Mouse (Mus musculus): ENCODE measurements around the gene Ifitm10. TPM values are rescaled to one million over a fixed set of nuclear protein-coding genes. Genes with fewer than 3 reads are reported as not detected.
"Not testable (repeated sequence)": the region's sequence is repeated elsewhere in the genome, so short reads cannot be mapped to it uniquely, and the experiment has no call there.

Ifitm10 gene
- total and polyA plus RNA-seq, 2 experiments from 2014 or later = 3.9 to 4.0 TPM

- DNase-seq (ENCODE audit: low spot score) = peak; percentile 53
- H3K4me2 ChIP-seq (ENCODE audit: low read depth, low read length); H3K27ac ChIP-seq (ENCODE audit: low read depth); H3K4me1 ChIP-seq (ENCODE audit: control insufficient read depth, insufficient read depth); H3K4me3 ChIP-seq (ENCODE audit: low read depth, low read length); H3K27me3 ChIP-seq (ENCODE audit: control insufficient read depth, insufficient read depth, low read length); H3K36me3 ChIP-seq (replicated peaks; ENCODE audit: control insufficient read depth, insufficient read depth, low read length); ATAC-seq (ENCODE audit: insufficient read depth, low read depth); H3K9ac ChIP-seq (replicated peaks; ENCODE audit: low read depth, low read length); H3K9me3 ChIP-seq (replicated peaks; ENCODE audit: control insufficient read depth, low read length): not testable (repeated sequence)
- WGBS = 3% methylated on average over 3 of the region's 3 CpGs
- peak; percentile 66 for TF ChIP-seq CTCF (IDR thresholded peaks at IDR 0.05; ENCODE audit: low read depth)
Observed at GRCm38 (mm10) chr7:142278183-142278582, 95.4 kb downstream of the Ifitm10 start.

Other genes starting within 250 kb of the Ifitm10 start
- gene Gm39115, start 237.7 kb downstream of the Ifitm10 start, total RNA-seq (2014; rRNA removed; ENCODE audit: low replicate concordance) = not detected in 2 replicates
- gene Gm39115, start 237.7 kb downstream of the Ifitm10 start, polyA plus RNA-seq (2015; fragmentation: Nextera tagmentation; extraction: Ambion mirVana) = not detected in 2 replicates
- not detected in 2 replicates for gene Gm45337, start 229.1 kb downstream of the Ifitm10 start, total RNA-seq (2014; rRNA removed; ENCODE audit: low replicate concordance)
- not detected in 2 replicates for gene Gm45337, start 229.1 kb downstream of the Ifitm10 start, polyA plus RNA-seq (2015; fragmentation: Nextera tagmentation; extraction: Ambion mirVana)
- not detected in 2 replicates for gene Gm29735, start 216.6 kb downstream of the Ifitm10 start, total RNA-seq (2014; rRNA removed; ENCODE audit: low replicate concordance)
- not detected in 2 replicates for gene Gm29735, start 216.6 kb downstream of the Ifitm10 start, polyA plus RNA-seq (2015; fragmentation: Nextera tagmentation; extraction: Ambion mirVana)
- not detected in 2 replicates for gene Gm4553, start 208.0 kb downstream of the Ifitm10 start, total RNA-seq (2014; rRNA removed; ENCODE audit: low replicate concordance)
- gene Gm4553, start 208.0 kb downstream of the Ifitm10 start, polyA plus RNA-seq (2015; fragmentation: Nextera tagmentation; extraction: Ambion mirVana) = not detected in 2 replicates
- not detected in 2 replicates for gene Krtap5-2, start 197.7 kb downstream of the Ifitm10 start, total RNA-seq (2014; rRNA removed; ENCODE audit: low replicate concordance)
- not detected in 2 replicates for gene Krtap5-2, start 197.7 kb downstream of the Ifitm10 start, polyA plus RNA-seq (2015; fragmentation: Nextera tagmentation; extraction: Ambion mirVana)
- not detected in 2 replicates for gene Gm10153, start 183.4 kb downstream of the Ifitm10 start, total RNA-seq (2014; rRNA removed; ENCODE audit: low replicate concordance)
- not detected in 2 replicates for gene Gm10153, start 183.4 kb downstream of the Ifitm10 start, polyA plus RNA-seq (2015; fragmentation: Nextera tagmentation; extraction: Ambion mirVana)
- not detected in 2 replicates for gene Krtap5-3, start 172.4 kb downstream of the Ifitm10 start, total RNA-seq (2014; rRNA removed; ENCODE audit: low replicate concordance)
- gene Krtap5-3, start 172.4 kb downstream of the Ifitm10 start, polyA plus RNA-seq (2015; fragmentation: Nextera tagmentation; extraction: Ambion mirVana) = not detected in 2 replicates
- gene Gm7579, start 161.9 kb downstream of the Ifitm10 start, total RNA-seq (2014; rRNA removed; ENCODE audit: low replicate concordance) = not detected in 2 replicates
- gene Gm7579, start 161.9 kb downstream of the Ifitm10 start, polyA plus RNA-seq (2015; fragmentation: Nextera tagmentation; extraction: Ambion mirVana) = not detected in 2 replicates
- gene Krtap5-5, start 143.8 kb downstream of the Ifitm10 start, total RNA-seq (2014; rRNA removed; ENCODE audit: low replicate concordance) = not detected in 2 replicates
- gene Krtap5-5, start 143.8 kb downstream of the Ifitm10 start, polyA plus RNA-seq (2015; fragmentation: Nextera tagmentation; extraction: Ambion mirVana) = not detected in 2 replicates
- not detected in 2 replicates for gene Gm40460, start 132.7 kb downstream of the Ifitm10 start, total RNA-seq (2014; rRNA removed; ENCODE audit: low replicate concordance)
- not detected in 2 replicates for gene Gm40460, start 132.7 kb downstream of the Ifitm10 start, polyA plus RNA-seq (2015; fragmentation: Nextera tagmentation; extraction: Ambion mirVana)
- gene Gm2431, start 115.4 kb downstream of the Ifitm10 start, total RNA-seq (2014; rRNA removed; ENCODE audit: low replicate concordance) = not detected in 2 replicates
- not detected in 2 replicates for gene Gm2431, start 115.4 kb downstream of the Ifitm10 start, polyA plus RNA-seq (2015; fragmentation: Nextera tagmentation; extraction: Ambion mirVana)
- gene Gm4559, start 99.4 kb downstream of the Ifitm10 start, total RNA-seq (2014; rRNA removed; ENCODE audit: low replicate concordance) = not detected in 2 replicates
- not detected in 2 replicates for gene Gm4559, start 99.4 kb downstream of the Ifitm10 start, polyA plus RNA-seq (2015; fragmentation: Nextera tagmentation; extraction: Ambion mirVana)
- gene Krtap5-1, start 76.6 kb downstream of the Ifitm10 start, total RNA-seq (2014; rRNA removed; ENCODE audit: low replicate concordance) = not detected in 2 replicates
- not detected in 2 replicates for gene Krtap5-1, start 76.6 kb downstream of the Ifitm10 start, polyA plus RNA-seq (2015; fragmentation: Nextera tagmentation; extraction: Ambion mirVana)
- gene Krtap5-4, start 70.2 kb downstream of the Ifitm10 start, total RNA-seq (2014; rRNA removed; ENCODE audit: low replicate concordance) = not detected in 2 replicates
- not detected in 2 replicates for gene Krtap5-4, start 70.2 kb downstream of the Ifitm10 start, polyA plus RNA-seq (2015; fragmentation: Nextera tagmentation; extraction: Ambion mirVana)
- not detected in 2 replicates for gene Gm49369, start 8.9 kb upstream of the Ifitm10 start, total RNA-seq (2014; rRNA removed; ENCODE audit: low replicate concordance)
- 0.85 TPM in 1 of 2 replicates, not detected in the other for gene Gm49369, start 8.9 kb upstream of the Ifitm10 start, polyA plus RNA-seq (2015; fragmentation: Nextera tagmentation; extraction: Ambion mirVana)
- gene Ctsd, start 14.3 kb upstream of the Ifitm10 start, total RNA-seq (2014; rRNA removed; ENCODE audit: low replicate concordance) = 1,049 and 1,105 TPM in 2 replicates
- 484 and 489 TPM in 2 replicates for gene Ctsd, start 14.3 kb upstream of the Ifitm10 start, polyA plus RNA-seq (2015; fragmentation: Nextera tagmentation; extraction: Ambion mirVana)
- gene Syt8, start 61.1 kb upstream of the Ifitm10 start, total RNA-seq (2014; rRNA removed; ENCODE audit: low replicate concordance) = 18.0 TPM in 1 of 2 replicates, not detected in the other
- 0.10 TPM in 1 of 2 replicates, not detected in the other for gene Syt8, start 61.1 kb upstream of the Ifitm10 start, polyA plus RNA-seq (2015; fragmentation: Nextera tagmentation; extraction: Ambion mirVana)
- not detected in 2 replicates for gene Tnni2, start 68.1 kb upstream of the Ifitm10 start, total RNA-seq (2014; rRNA removed; ENCODE audit: low replicate concordance)
- gene Tnni2, start 68.1 kb upstream of the Ifitm10 start, polyA plus RNA-seq (2015; fragmentation: Nextera tagmentation; extraction: Ambion mirVana) = 8.9 and 9.9 TPM in 2 replicates
- gene Lsp1, start 87.1 kb upstream of the Ifitm10 start, total RNA-seq (2014; rRNA removed; ENCODE audit: low replicate concordance) = 20.8 and 84.4 TPM in 2 replicates
- gene Lsp1, start 87.1 kb upstream of the Ifitm10 start, polyA plus RNA-seq (2015; fragmentation: Nextera tagmentation; extraction: Ambion mirVana) = 47.7 and 53.1 TPM in 2 replicates
- gene Tnnt3, start 125.1 kb upstream of the Ifitm10 start, total RNA-seq (2014; rRNA removed; ENCODE audit: low replicate concordance) = 0.73 and 11.0 TPM in 2 replicates
- gene Tnnt3, start 125.1 kb upstream of the Ifitm10 start, polyA plus RNA-seq (2015; fragmentation: Nextera tagmentation; extraction: Ambion mirVana) = 2.5 and 3.2 TPM in 2 replicates
- gene Mrpl23, start 158.9 kb upstream of the Ifitm10 start, total RNA-seq (2014; rRNA removed; ENCODE audit: low replicate concordance) = 87.2 and 90.9 TPM in 2 replicates
- gene Mrpl23, start 158.9 kb upstream of the Ifitm10 start, polyA plus RNA-seq (2015; fragmentation: Nextera tagmentation; extraction: Ambion mirVana) = 14.9 TPM in 2 replicates

Data from heart, postnatal 0 days (tissue).